Mouse (Mus musculus) embryonic fibroblast, embryonic 13.5 days (primary cell): ENCODE measurements at regions not wholly inside any gene's neighbourhood (a gene's known extent, or its start where the extent isn't known, plus 50 kb on each side); places are given as distances from the start of the nearest gene placed in this dataset.

Source experiments
- CTCF ChIP-seq: IDR thresholded peaks from 2 replicates; pipeline ENCODE4 v1.5.1; 2011; ENCODE audit warnings: mild to moderate bottlenecking, control low read depth, low read length, moderate library complexity, borderline replicate concordance; ENCODE audit not compliant: insufficient read depth
- POLR2A ChIP-seq: IDR thresholded peaks from 2 replicates; pipeline ENCODE4 v1.6.1; 2011; ENCODE audit warnings: low read depth, mild to moderate bottlenecking, control low read depth, low read length, moderate library complexity

DNA sequence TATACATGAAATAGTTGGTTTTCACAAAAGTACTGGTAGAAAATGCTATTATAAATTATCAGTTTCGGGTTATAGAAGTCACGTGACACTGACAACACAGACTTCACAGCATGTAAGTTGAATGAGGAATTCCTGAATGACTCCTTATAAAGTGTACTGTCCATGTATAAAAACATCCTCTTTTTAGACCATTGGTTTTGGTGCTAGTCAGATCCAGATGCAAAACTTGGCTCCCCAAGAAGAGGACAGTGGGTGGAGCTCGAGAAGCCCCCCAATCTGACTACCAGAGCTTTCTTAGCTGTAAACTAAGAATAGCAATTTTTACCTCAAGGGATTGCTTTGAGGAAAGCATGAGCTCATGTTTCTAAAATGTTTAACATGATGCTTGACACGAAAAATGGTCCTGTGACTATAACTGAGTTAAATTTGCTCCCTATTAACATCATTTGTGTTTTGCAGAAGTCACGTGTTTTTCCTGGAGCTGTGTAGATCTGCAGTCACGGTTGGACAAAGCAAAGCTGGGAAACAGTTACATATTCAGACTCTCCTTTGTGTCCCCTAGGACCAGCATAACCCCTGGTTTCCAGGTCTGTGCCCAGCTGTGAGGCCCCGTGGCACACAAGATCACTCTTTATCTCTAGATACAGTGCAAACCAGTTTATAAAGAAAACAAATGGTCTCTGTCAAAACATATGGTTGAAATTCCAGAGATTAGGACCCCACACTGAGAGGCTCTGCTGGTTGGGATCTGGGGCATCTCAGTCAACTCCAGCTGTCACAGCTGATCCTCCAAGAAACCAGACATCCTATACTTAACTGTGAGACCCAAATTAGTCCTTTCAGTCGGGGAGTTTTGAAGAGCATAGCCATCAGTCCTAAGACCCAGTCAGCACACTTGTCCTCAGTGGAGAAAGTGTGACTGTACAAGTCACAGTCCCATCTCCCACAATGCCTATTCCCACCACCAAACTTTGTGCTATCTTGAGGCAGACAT, 80.0 kb upstream of the P3h2 start:
- TF ChIP-seq POLR2A (no peak), CTCF (no peak)
